Mouse (Mus musculus) spleen, adult 18-20 months (tissue): Measurements from ENCODE around the gene Sctr.

Experiments used
- DNase-seq, 2 experiments: peaks; one replicate each; pipeline ENCODE4 v3.0.0; 2022; ENCODE audit warnings: mixed read lengths in 2 of 2

Sctr gene

GRCm38 (mm10) chr1:120006844-120007790 is at the start of gene Sctr:
Sctr (plus strand) TSS chr1:120006894.
- no peak for DNase-seq

GRCm38 (mm10) chr1:119957716-119958222 is 48.9 kb upstream of the Sctr start:
- DNase-seq, result no peak

DNA sequence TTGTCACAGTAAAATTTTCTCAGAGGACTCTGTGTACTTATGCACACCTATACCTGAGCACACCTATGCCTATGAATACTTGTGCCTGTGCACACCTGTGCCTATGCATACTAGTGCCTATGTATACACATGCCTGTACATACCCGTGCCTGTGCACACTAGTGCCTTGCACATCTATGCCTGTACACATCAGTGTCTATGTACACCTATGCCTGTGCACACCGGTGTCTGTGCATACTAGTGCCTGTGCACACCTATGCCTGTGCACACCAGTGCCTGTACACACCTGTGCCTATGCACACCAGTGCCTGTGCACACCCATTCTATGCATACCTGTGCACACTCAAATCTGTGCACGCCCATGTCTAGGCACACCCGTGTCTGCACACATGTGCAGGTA is 47.2 kb upstream of the Sctr start:
- no peak for DNase-seq

GRCm38 (mm10) chr1:119959920-119960319 is 46.8 kb upstream of the Sctr start:
- DNase-seq, result no peak

- DNase-seq, result no peak
These were observed 40.7 kb upstream of the Sctr start for GRCm38 (mm10) chr1:119965804-119966514.

- DNase-seq, result no peak
These were observed 33.6 kb upstream of the Sctr start for GRCm38 (mm10) chr1:119973117-119973516.

DNA sequence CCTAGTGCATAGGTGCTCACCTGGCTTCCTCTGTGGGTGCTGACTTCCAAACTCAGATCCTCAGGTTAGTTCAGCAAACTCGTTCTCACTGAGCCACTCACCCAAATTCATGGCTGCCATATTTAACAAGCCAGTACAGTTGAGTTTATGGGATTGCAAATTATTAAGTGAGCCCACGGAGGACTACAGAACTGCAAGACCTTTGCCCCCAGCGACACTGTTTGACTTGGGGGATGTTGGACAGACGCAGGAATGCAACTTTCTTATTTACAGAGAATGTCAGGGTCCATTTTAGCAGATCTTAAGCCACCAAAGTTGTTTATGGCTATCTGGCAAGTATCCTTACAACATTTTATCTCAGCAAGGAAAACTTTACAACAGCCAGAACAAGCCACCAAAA is 31.6 kb upstream of the Sctr start:
- DNase-seq, result no peak

DNA sequence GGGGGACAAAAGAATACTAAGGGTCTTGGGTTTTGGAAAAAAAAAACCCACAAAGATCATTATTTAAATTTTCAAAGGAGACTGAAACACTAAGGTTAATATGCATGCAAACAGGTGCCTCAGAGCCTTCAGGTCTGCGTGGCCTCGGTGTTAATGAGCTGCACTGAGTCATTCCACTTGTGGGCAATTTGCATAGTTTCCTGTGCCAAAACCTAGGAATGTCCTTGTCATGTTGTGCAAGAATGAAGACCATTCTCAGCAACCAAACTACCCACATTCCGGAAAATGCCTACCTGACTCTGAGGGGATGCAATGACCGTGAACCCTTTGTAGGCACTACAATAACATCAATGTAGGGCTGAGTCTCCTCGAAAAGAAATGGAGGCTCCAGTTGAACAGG is 20.1 kb upstream of the Sctr start:
- DNase-seq, result no peak

DNA sequence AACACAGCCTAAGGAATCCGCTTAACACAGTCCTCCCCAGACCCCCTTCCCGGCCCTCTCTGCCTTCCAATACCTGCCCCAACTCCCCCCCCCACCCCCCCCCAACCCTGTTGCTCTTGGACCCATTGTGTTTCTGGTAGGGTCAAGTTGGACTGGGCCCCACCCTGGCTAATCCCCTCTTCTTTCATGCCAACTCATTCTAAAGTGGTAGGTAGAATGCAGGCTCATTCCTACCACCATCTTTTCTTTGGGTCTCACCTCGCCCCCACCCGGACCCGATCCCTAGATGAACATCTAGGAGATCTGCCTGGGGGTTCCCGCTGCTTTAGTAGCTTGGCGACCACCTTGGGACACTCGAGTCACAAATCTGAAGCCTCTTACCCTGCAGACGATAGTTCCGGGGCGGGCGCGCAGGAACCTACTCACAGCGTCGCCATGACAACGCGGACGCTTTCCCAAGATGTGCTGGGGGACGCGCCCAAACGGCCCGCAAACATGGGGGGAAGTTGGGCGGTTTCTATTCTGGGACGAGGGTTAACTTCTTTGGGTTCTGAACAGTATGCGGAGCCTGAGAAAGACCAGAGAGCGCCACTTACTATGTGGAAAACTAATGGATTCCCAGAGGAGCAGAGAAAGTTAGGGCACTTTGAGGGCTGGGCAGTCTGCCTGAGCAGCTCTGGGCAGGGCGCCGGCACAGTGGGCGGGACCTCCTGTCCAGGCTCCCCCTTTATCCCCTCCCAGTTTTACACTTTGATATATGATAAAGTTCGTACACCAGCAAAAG is 9.7 kb upstream of the Sctr start, which contains the start of gene Cfap221:
TSS of gene Cfap221 (minus strand) at position 437 of the 784 bp plus-strand sequence.
- DNase-seq, result peak in 1 of 2 experiments; percentile 5

DNA sequence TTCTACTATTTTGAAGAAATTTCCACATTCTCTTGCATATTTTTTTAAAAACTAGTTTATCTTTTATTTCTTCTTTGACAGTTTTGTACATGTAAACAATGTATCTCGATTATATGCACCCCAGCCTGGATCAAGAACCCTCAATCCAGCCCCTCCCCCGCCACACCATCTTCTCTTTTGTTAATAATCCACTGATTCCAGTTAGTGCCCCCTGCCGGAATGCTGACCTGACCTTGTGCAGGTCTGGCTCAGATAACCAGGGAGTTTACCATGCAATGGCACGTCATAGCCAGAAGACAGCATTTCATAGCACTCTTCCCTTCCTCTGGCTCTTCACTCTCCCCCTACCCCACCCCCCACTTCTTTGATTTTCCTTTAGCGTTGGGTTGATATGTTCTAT is 9.1 kb upstream of the Sctr start:
- DNase-seq, result no peak

GRCm38 (mm10) chr1:120007851-120008588 is 1.3 kb downstream of the Sctr start:
- DNase-seq, result no peak

DNA sequence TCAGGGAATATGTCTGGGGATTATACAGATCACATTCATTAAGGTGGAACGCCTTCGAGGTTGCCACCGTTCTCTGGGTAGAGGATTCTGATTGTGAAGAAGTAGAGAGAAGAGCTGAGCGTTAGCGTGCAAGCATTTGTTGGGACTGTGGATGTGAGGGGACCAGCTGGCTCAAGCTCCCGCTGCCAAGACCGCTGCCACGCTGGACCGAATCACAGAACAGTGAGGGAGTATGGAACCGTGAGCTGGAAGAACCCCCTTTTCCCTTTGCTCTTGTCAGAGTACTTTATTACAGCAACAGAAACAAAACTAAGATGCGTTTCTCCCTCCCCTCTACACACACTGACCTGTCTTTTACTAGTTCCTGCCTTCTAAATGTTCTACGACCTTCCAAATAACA is 5.9 kb downstream of the Sctr start:
- no peak for DNase-seq

GRCm38 (mm10) chr1:120013111-120013510 is 6.4 kb downstream of the Sctr start:
- DNase-seq, result peak in 1 of 2 experiments; percentile 43

DNA sequence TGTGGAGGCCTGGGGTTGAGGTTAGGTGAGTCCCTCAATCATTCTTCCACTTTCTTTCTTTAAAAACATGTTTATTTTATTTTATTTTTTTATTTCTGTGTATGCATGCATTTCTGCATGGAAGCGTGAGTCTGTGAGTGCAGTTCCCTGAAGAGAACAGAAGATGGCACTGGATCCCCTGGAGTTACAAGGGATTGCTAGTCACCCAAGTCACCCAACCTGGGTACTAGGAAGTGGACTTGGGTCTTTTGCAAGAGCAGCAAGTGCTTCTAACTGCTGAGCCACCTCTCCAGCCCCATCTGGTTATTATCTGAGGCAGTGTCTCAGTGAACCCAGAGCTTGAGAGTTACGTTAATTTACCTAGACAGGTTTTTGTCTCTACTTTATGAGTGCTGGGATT is 9.5 kb downstream of the Sctr start:
- DNase-seq, result no peak

DNA sequence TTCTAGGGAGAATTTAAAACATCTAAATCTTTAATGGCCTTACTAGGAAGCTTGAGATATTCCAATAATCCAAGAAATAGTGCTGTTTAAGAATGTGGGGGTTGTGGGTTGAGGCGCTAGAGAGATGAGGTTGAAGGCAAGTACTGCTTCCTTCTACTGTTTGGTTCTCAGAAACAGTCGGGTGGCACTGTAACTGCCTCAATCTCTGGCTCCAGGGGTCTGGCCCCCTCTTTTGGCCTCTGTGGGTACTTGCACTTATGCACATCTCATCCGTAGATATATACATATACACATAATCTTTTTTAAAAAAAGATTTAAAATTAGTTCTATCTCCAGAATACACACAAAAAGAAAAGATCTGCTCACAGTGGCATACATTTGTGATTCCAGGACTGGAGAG is 12.2 kb downstream of the Sctr start:
- DNase-seq, result no peak

DNA sequence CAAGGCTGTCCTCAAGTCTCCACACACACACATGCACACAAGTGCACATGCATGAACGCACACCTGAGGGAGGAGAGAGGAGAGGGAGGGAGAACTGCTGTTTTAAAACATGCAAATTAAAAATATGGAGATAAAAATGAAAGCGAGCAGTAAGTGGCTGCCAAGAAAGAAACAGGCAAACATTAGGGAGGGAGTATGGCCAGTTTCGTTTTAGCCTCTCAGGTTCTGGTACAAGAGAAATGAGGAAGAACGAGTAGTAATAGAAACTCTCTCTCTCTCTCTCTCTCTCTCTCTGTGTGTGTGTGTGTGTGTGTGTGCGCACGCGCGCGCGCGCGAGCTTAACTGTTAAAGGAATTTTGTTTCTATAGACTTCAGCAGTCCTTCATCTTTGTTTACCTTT is 12.7 kb downstream of the Sctr start:
- DNase-seq, result no peak

DNA sequence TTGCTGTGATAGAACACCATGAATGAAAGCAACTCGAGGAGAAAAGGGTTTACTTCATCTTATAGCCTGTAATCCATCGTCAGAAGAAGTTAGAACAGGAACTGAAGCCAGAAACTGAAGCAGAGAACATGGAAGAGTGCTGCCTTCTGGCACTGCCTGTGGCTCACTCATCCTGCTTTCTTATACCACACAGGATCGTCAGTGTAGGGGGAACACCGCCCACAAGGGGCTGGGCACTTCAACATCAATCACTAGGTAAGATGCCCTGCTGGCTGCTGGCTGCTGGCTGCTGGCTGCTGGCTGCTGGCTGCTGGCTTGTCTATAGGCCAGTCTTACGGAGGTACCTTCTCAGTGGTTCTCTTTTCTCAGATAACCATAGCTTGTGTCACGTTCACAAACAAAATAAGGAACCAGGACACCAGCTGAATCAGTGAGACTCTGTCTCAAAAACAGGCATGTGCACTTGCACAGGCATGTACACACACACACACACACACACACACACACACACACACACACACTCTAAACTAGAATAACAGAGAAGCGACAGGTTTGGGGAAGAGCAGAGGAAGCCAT is 13.7 kb downstream of the Sctr start:
- no peak for DNase-seq

DNA sequence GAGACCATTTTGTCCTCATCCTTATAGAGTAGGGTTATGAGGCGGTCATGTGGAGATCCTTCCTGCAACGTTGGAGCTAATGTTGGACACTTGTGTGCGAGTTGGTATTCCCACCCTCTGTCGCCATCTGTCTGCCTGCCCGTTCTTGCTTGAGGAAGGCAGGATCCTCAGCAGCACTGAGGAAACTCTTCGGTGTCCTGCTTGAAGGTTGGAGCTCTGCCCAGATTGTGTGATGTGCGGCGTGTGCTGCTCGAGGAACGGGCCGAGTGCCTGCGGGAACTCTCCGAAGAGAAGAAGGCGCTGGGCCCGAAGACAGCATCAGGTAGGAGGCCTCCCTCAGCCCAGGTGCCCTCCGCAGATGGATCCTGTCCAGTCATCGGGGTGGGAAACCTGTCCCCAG is 15.3 kb downstream of the Sctr start:
- DNase-seq, result no peak

DNA sequence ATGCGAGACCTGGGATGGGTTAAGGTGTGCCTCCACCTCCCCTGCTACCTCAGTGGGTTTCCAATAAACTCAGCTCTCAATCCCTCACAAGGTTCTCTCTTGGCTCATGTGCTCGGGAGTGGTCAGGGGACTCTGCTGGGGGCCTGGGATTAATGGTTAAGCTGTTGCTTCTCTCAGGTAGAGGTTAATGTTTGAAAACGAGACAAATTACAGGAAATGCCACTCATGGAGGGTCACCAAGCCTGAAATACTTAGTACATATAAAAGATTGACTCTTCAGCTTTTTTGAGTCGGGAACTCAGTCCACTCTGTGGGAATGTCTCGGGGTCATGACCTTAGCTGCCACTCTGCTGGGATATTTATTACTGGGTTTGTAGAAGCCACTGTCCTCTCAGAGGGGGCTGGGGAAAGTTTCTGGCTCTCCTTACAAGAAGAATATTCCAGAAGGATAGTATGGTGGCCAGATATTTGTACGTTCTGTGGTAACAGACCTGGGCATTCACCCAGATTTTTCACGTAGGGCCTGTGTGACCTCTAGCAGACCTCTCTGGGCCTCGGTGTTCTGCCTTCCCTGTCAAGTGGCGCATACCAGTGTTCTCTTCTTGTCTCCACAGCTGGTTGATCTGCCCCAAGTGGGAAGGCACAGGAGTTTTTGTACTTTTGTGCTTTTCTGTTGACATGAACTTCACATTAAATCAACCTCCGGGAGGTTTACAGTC is 17.8 kb downstream of the Sctr start:
- DNase-seq, result no peak

- no peak for DNase-seq
These were observed 18.4 kb downstream of the Sctr start for GRCm38 (mm10) chr1:120025050-120025439.

- no peak for DNase-seq
These were observed 21.0 kb downstream of the Sctr start for GRCm38 (mm10) chr1:120027693-120028092.
